Mouse (Mus musculus): Measurements from ENCODE around the gene Kcna3. TPM values are rescaled to one million over a fixed set of nuclear protein-coding genes. Genes with fewer than 3 reads are reported as not detected.

Kcna3 gene
- total RNA-seq (2021): 10 to 100 TPM; 31.0 to 31.8 TPM

GRCm38 (mm10) chr3:107035521-107036457 is at the start of gene Kcna3:
Kcna3 (plus strand) TSS chr3:107036169.
- intact Hi-C loops (cut with DNase I): loop anchor here (2.0 to 5.0 kb wide), 2 partner anchors 78 to 95 kb away; no protein-coding TSS in a partner anchor
- DNase-seq (ENCODE audit: low spot score in 2 of 2): peak; percentile 49 to 67

GRCm38 (mm10) chr3:106991334-106991733 is 44.6 kb upstream of the Kcna3 start:
- intact Hi-C loops (cut with DNase I): no loop called here
- DNase-seq (ENCODE audit: low spot score in 2 of 2): no peak

DNA sequence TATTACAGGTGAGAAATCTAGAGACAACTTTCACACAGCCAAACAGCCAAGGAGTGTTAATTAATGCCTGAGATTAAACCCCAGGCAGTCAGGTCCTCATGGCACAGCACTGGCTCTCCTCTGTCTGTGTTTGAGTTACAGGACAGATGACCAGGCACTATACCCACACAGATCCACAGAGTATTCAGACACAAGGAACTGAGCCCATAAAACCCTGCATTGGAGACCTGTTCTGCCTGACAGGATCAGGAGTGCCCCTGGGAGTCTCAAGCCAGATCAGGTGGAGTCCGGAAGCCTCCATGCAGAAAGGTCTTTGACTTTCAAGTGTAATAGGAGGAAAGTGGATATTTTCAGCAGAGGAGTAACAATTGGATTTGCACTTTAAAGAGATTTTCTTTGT is 40.6 kb upstream of the Kcna3 start:
- no peak for DNase-seq (ENCODE audit: low spot score in 2 of 2)
- intact Hi-C loops (cut with DNase I): no loop called here

DNA sequence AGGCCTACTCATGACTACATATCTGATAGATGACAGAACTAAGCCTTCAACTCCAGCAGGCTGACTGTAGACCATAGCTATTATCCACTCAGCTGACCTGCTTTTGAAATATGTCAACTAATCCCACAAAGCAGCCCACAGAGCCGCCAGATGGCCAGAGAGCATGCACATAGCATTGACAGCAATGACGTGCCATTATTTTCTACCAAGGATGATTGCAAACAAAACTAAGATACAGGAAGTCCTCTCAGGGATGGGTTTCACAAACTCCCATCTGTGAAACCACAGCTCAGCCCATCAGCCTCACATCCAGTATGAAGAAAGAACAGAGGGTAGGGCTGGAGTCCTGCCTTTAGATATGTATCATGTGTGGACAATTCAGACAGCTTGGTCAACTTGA is 39.8 kb upstream of the Kcna3 start:
- intact Hi-C loops (cut with DNase I): no loop called here

GRCm38 (mm10) chr3:106998370-106998769 is 37.6 kb upstream of the Kcna3 start:
- intact Hi-C loops (cut with DNase I): no loop called here
- no peak for DNase-seq (ENCODE audit: low spot score in 2 of 2)

More for the DNA sequence above, 39.8 kb upstream of the Kcna3 start:
- DNase-seq (ENCODE audit: low spot score in 2 of 2): no peak

DNA sequence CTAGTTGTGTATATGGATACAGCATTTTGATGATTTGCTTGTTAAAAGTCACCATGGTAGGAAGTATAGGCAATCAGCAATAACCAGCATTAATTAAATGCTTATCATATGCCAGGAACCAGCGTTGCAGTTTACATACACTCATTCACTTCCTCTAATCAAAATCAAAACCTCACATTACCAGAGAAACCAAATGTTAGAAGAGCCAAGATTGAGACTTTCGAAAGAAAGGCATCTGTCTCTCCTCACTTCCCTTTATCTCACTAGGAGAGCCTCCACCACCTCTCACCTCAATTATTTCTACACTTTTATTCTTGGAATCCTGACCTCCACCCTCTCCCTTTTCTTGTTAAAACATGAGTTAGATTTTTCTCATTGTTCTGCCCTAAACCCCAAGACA is 35.8 kb upstream of the Kcna3 start:
- no peak for DNase-seq (ENCODE audit: low spot score in 2 of 2)
- intact Hi-C loops (cut with DNase I): no loop called here

- intact Hi-C loops (cut with DNase I): no loop called here
- no peak for DNase-seq (ENCODE audit: low spot score in 2 of 2)
These were observed 33.5 kb upstream of the Kcna3 start for GRCm38 (mm10) chr3:107002249-107003123.

GRCm38 (mm10) chr3:107009329-107010076 is 26.5 kb upstream of the Kcna3 start:
- intact Hi-C loops (cut with DNase I): loop anchor here (5.0 kb wide), 1 partner anchor 52 kb away; no protein-coding TSS in a partner anchor

DNA sequence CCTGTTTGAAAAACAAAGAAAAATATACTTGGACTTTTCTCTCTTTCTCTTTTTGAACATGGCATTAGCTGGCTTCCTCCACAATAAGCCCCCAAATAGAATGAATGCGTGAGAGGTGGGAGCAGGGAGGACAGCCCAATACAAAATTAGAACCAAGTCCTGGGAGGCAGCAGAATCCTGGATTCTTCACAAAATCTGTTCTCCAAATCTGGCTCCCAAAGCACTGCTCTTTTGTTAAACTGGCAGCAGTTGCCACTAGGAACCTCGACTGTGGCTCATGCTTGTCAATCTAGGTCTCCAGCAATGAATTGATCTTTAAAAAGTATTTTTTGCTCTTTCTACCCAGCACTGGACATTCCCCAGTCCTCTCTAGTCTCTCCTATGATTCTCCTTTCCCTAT is 17.7 kb upstream of the Kcna3 start:
- peak; percentile 24 to 70 for DNase-seq (ENCODE audit: low spot score in 2 of 2)
- intact Hi-C loops (cut with DNase I): no loop called here

More at GRCm38 (mm10) chr3:107009329-107010076, 26.5 kb upstream of the Kcna3 start:
- DNase-seq (ENCODE audit: low spot score in 2 of 2): peak; percentile 30 to 62

DNA sequence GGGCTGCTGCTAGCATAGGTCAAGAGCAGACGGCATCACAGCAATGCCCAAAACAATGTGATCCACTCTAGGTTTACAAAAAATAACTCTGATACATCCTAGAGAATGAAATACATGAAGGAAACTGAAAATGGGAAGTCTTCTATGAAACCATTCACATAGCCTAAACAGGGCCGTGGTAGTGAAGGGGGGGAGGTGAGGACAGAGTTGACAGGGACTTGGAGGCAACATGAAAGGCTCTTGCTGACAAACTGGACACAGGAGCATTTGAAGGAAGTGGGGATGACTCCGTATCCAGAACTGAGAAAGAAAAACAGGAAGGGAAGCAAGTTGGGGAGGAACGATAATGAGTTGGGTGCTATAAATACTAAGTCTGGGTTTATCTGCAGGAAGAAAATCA is 4.4 kb upstream of the Kcna3 start:
- no peak for DNase-seq (ENCODE audit: low spot score in 2 of 2)
- intact Hi-C loops (cut with DNase I): no loop called here

DNA sequence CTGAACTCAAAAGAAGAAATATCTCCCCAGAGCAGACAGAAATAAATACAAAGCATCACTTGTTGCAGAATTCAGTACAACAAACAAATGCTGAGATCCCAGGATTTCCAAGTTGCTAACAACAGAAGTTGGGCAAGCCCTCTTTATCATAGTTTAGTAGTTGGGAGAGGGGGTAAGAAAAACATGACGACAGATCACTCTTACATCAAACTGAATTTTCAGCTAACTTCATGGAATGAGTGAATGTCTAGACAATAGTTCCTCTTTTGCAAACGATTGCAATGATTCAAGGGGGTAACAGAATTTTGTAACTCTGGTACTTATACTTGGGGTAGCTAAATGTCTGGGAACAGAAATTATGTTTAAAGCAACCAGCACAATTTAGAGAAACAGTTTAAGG is 1.2 kb upstream of the Kcna3 start:
- intact Hi-C loops (cut with DNase I): loop anchor here (5.0 kb wide), 1 partner anchor 77 kb away; no protein-coding TSS in a partner anchor
- DNase-seq (ENCODE audit: low spot score in 2 of 2): no peak

- DNase-seq (ENCODE audit: low spot score in 2 of 2): peak in 1 of 2 experiments; percentile 31
- intact Hi-C loops (cut with DNase I): loop anchor here (2.0 to 5.0 kb wide), 2 partner anchors 79 to 96 kb away; no protein-coding TSS in a partner anchor
These were observed 580 bp downstream of the Kcna3 start for GRCm38 (mm10) chr3:107036458-107037039.

DNA sequence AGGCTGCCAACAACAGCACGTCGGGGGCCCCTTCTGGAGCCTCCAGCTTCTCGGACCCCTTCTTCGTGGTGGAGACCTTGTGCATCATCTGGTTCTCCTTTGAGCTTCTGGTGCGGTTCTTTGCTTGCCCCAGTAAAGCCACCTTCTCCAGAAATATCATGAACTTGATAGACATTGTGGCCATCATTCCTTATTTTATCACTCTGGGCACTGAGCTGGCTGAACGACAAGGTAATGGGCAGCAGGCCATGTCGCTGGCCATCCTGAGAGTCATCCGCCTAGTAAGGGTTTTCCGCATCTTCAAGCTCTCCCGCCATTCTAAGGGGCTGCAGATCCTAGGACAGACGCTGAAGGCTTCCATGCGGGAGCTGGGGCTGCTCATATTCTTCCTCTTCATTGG is 1.1 kb downstream of the Kcna3 start:
- intact Hi-C loops (cut with DNase I): loop anchor here (2.0 to 5.0 kb wide), 2 partner anchors 80 to 96 kb away; no protein-coding TSS in a partner anchor
- peak in 1 of 2 experiments; percentile 22 for DNase-seq (ENCODE audit: low spot score in 2 of 2)

DNA sequence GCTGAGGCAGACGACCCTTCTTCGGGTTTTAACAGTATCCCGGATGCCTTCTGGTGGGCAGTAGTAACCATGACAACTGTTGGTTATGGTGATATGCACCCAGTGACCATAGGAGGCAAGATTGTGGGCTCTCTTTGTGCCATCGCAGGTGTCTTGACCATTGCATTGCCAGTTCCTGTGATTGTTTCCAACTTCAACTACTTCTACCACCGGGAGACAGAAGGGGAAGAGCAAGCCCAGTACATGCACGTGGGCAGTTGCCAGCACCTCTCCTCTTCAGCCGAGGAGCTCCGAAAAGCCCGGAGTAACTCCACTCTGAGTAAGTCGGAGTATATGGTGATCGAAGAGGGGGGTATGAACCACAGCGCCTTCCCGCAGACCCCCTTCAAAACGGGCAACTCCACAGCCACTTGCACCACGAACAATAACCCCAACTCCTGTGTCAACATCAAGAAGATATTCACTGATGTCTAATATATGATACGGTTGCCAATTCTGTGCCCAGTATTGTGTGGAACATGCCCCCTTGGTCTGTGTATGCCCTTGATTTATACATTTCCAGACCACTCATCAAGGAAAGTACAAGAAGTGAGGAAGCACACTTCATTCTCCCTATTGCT is 1.7 kb downstream of the Kcna3 start:
- intact Hi-C loops (cut with DNase I): loop anchor here (2.0 to 5.0 kb wide), 2 partner anchors 80 to 97 kb away; no protein-coding TSS in a partner anchor
- peak; percentile 36 to 43 for DNase-seq (ENCODE audit: low spot score in 2 of 2)

- intact Hi-C loops (cut with DNase I): loop anchor here (5.0 kb wide), 1 partner anchor 81 kb away; no protein-coding TSS in a partner anchor
- no peak for DNase-seq (ENCODE audit: low spot score in 2 of 2)
These were observed 2.2 kb downstream of the Kcna3 start for GRCm38 (mm10) chr3:107038156-107038536.

- DNase-seq (ENCODE audit: low spot score in 2 of 2): peak; percentile 73 to 84
- intact Hi-C loops (cut with DNase I): loop anchor here (5.0 kb wide), 1 partner anchor 81 kb away; no protein-coding TSS in a partner anchor
These were observed 2.8 kb downstream of the Kcna3 start for GRCm38 (mm10) chr3:107038661-107039223.

- intact Hi-C loops (cut with DNase I): loop anchor here (5.0 kb wide), 1 partner anchor 82 kb away; no protein-coding TSS in a partner anchor
- peak in 1 of 2 experiments; percentile 27 for DNase-seq (ENCODE audit: low spot score in 2 of 2)
These were observed 3.3 kb downstream of the Kcna3 start for GRCm38 (mm10) chr3:107039306-107039705.

GRCm38 (mm10) chr3:107040408-107040807 is 4.4 kb downstream of the Kcna3 start:
- peak; percentile 13 to 35 for DNase-seq (ENCODE audit: low spot score in 2 of 2)
- intact Hi-C loops (cut with DNase I): no loop called here

All from left cerebral cortex, postnatal 25 days (tissue).